Mouse (Mus musculus): Measurements from ENCODE around the gene Atp5j2.

Gene Atp5j2

DNA sequence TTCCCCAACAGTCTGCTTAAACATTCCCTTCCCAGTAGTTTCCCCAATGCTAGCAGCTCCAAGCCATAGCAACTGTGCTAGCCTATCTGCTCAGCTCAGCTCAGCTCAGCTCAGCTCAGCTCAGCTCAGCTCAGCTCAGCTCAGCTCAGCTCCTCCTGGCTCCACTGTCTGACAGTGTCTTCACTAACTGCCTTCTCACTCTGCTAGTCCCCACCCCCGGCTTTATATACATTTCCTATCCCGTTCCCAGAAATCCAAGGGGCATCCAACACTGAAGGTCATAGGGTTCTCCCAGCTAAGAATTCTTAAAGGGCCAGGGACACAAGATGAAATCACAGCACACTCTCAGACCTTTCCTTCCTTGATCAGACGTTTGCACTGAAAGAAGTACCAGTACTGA lies 27.2 kb downstream of the Atp5j2 start:
- no peak for TF ChIP-seq GATA4 (IDR thresholded peaks at IDR 0.05; ENCODE audit: insufficient replicate concordance, low read length)

GRCm38 (mm10) chr5:145161361-145161760 lies 30.5 kb downstream of the Atp5j2 start:
- no peak for TF ChIP-seq GATA4 (IDR thresholded peaks at IDR 0.05; ENCODE audit: insufficient replicate concordance, low read length)

DNA sequence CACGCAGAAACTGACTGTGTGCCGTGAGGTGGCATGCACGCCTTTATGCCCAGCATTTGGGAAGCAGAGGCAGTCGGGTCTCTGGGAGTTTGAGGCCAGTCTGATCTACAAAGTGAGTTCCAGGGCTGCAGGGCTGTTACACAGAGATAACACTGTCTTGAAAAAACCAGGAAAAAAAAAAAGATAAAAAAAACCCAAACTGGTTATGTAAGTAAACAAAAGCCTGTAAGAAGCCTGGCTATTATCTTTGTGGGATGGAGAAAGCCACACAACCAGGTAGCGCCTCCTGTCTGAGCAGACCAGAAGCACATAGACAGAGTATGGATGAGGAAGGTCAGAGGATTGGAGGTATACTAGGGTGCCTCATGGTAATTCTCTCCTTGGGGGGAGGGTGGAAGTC lies 39.2 kb downstream of the Atp5j2 start:
- TF ChIP-seq GATA4 (IDR thresholded peaks at IDR 0.05; ENCODE audit: insufficient replicate concordance, low read length), result no peak

- no peak for TF ChIP-seq GATA4 (IDR thresholded peaks at IDR 0.05; ENCODE audit: insufficient replicate concordance, low read length)
Measured at GRCm38 (mm10) chr5:145149294-145149693, 42.6 kb downstream of the Atp5j2 start.

- TF ChIP-seq GATA4 (IDR thresholded peaks at IDR 0.05; ENCODE audit: insufficient replicate concordance, low read length), result no peak
Measured at GRCm38 (mm10) chr5:145147748-145148147, 44.1 kb downstream of the Atp5j2 start.

DNA sequence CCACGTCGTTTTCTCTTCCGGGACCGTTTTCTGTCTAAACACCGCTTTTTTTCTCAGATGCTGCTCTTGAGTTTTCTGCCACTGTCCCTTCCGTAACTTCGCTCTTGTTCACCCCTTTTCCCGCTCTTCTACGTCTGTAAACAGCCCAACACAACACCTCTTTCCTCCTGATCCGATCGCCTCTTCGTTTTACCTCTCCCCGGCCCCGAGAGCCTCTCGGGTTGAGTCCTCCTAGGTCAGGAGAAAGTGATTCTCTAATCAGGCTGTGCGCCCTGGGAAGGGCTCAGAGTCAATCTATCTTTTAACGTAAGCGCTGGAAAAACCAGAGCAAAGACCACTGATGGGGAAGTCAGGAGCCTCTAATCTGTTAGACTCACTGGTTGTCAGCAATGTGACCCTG lies 51.3 kb downstream of the Atp5j2 start:
- no peak for TF ChIP-seq GATA4 (IDR thresholded peaks at IDR 0.05; ENCODE audit: insufficient replicate concordance, low read length)

GRCm38 (mm10) chr5:145139571-145140519 lies 52.0 kb downstream of the Atp5j2 start, which contains the start of the genes Pdap1 and Bud31:
Gene Pdap1 (minus strand): TSS chr5:145140238.
Gene Bud31 (plus strand): TSS chr5:145140362.
- peak; percentile 52; the same call in 1 of the 2 replicates for TF ChIP-seq GATA4 (IDR thresholded peaks at IDR 0.05; ENCODE audit: insufficient replicate concordance, low read length)

GRCm38 (mm10) chr5:145138836-145139235 lies 53.0 kb downstream of the Atp5j2 start:
- TF ChIP-seq GATA4 (IDR thresholded peaks at IDR 0.05; ENCODE audit: insufficient replicate concordance, low read length), result no peak
